Mouse (Mus musculus) granulocyte monocyte progenitor cell, adult 5-6 weeks (primary cell): ENCODE measurements around the gene Ttyh2. TPM values are rescaled to one million over a fixed set of nuclear protein-coding genes. Genes with fewer than 3 reads are reported as not detected.
A peak's percentile ranks its signal among the peaks of the same experiment; 100 is the strongest.
"Not testable (repeated sequence)": the region's sequence is repeated elsewhere in the genome, so short reads cannot be mapped to it uniquely, and the experiment has no call there.

Experiments used
- ATAC-seq: replicated peaks from 2 replicates; pipeline ENCODE4 v1.8.0; 2016; ENCODE audit warnings: mild to moderate bottlenecking, moderate TSS enrichment, inconsistent platforms; ENCODE audit not compliant: poor library complexity, severe bottlenecking
- total RNA-seq, 2 experiments: library from RNA; stranded (forward) in 1 of 2; stranded (reverse) in 1 of 2; fragments of 200-712, 200-1000 nt in 1 of 2; fragments of >200 nt in 1 of 2; fragmentation: Nextera tagmentation in 1 of 2; gene quantifications; 2 replicates each; pipeline ENCODE4 v1.2.3; 2014 to 2017

The Ttyh2 gene
- total RNA-seq, 2 experiments from 2014 or later: 4.0 to 6.5 TPM

DNA sequence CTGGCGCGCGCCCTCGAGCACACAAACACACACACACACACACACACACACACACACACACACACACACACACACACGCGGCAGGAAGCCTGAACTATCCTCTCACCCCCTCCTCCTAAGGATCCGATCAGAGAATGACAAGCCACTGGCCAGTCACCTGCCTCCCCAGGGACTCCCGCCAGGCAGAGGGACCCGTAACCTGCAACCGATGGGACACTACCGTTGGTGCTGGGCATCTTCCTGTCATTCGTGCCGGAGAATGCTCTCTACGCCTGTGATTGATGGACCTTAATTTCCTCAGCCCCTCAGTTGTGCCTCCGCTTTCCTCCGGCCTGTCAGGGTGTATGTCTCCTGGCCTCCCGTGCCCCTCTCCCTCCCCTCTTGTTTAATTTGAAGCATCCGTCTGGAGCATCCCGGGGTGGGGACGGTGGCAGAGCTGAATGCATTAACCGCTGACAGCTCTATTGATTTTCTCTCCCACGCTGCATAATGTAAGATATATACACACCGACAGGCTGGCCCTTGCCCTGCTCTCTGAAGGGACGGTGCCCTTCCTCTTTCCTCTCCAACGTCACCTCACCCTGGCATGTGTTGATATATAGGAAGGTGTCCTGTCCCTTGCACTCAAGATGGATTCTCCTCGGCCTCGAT is 18.1 kb upstream of the Ttyh2 start:
- ATAC-seq: no peak

DNA sequence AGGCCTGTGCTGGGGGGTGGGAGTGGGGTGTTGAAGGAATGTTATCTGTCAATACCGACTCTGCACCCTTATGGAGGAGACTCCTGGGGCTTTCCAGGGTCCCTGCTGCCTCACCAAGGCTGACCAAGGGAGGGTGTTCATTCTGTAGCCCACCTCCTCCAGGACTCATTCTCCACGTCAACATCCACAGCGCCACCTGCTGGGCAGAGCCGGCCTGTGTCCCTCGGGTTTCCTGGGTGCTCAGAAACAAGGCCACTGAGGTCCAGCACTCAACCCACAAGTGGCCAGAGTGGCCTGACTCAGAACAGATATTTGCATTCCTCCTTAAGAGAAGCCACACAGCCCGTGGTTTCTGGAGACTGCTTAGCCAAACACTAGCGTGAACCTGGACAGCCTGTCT is 17.5 kb upstream of the Ttyh2 start:
- ATAC-seq: 0 out of 2 replicates have a peak, but pooled peaks have one; percentile 33

DNA sequence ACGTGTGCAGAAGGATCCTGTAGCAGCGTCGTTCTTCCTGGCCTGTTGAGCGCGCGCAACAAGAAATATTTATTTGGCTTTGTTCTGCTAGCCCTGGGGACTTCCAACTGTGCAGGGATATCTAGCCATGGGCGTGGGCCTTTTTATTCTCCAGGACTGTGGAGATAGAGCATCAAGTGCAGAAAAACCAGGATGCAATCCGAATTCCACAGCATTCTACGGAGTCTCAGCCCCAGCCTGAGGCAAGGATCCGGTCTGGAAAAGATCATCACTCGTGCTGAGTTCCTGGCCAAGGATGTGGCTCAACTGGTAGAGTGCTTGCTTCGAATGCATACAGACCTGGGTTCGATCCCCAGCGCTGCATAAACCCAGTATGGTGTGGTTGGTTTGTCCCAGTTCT is 13.1 kb upstream of the Ttyh2 start:
- ATAC-seq: no peak

DNA sequence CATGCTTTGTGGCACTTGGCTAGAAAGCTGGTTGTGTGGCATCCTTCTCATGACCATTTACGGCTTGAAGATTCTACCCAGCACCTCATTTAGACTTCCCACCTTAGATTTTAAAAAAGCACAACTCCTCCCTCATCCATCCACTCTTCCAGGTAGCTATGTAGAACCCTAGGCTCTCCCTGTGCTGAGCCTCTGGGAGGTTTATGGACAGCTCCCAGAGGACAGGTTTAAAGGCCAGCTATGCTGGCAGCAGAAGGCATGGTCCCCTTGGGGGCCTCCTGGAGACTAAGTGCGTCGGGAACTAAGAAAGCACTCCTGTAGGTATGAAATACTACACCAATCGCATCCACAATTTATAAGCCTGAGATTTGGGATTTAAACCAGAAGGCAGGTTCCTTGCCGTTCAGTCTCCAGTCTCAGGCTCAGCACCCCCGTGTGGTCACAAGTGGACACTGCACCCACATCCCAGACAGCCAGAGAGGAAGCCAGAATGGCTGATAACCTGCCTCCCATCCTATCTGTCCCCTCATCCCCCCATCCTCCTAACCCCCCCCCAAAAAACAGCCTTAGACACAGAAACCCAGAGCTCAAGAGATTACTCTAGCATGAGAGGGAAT is 12.4 kb upstream of the Ttyh2 start:
- peak; percentile 80 for ATAC-seq

DNA sequence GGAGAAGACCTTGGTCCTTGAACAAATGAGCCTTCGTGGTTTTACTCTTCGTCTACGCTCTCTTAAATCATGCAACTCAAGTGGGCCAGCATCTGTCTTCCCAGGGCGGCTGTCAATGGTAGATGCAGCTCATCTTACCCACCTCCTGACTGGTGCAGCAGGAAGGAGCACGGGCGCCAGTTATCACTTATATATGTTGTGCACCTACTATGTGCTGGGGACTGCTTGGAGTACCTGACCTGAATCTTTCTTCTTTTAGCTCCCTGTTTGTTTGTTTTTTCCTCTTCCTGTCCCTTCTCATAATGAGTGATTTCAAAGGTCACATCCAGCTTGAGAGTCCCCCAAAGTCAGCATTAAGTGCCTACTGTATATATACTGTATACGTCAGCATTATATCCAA is 11.1 kb upstream of the Ttyh2 start:
- ATAC-seq: no peak

DNA sequence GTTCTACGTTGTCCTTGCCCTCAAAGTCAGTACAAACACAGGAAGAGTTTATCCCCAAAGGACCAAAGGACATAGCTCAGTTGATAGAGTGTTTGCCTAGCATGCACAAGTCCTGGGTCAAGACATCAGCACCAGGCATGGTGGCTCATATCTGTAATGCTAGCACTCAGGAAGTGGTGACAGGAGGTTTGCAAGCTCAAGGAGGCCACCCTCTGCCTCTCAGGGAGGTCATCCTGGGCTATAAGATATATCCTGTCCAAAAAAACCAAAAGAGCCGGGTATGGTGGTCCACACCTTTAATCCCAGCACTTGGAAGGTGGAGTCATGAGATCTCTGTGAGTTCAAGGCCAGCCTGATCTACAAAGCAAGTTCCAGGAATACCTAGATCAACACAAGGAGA is 9.8 kb upstream of the Ttyh2 start:
- ATAC-seq: no peak

DNA sequence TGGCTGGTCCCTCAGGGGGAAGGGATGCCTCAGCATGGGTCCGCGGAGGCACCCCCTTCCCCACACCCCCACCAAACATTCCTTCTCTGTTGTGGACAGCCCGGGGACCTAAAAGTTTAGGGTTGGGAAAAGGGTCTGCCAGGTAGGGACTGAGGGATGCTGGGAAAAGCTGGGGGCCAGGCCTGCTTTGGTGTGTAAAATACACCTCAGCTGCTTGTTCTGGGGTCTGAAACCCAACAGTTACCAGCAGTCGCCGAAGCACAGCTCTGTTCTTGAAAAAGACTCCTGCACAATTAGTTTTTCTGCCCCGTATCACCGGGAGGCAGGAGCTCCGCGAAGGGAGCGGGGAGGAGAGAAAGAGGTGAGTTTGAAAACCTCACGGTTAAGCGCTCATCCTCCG is 8.4 kb upstream of the Ttyh2 start:
- ATAC-seq: no peak

DNA sequence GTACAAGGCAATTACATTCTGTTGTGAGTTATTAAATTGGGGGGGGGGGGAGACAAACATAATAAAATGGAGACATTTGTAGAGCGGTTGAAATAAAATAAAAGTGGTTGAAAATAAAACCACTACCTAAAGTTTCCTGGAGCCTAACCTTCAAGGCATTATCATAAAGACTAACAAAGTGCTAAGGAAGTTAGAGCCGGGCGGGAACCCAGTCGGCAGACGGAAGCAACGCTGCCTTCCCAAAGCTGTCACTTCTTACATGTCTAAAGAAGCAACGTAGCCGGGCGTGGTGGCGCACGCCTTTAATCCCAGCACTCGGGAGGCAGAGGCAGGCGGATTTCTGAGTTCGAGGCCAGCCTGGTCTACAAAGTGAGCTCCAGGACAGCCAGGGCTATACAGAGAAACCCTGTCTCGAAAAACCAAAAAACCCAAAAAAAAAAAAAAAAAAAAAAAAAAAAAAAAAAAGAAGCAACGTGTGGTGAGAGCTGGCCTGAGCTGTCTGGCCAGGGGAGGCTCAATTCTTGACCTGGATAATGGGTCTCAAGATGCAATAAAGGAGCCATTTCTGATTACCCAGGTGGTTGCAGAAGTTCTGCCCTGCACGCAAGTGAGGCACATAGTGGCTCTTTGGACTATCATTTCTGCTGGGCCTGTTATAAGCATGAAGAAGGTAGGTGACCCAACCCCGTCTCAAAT is 7.8 kb upstream of the Ttyh2 start:
- no peak for ATAC-seq

DNA sequence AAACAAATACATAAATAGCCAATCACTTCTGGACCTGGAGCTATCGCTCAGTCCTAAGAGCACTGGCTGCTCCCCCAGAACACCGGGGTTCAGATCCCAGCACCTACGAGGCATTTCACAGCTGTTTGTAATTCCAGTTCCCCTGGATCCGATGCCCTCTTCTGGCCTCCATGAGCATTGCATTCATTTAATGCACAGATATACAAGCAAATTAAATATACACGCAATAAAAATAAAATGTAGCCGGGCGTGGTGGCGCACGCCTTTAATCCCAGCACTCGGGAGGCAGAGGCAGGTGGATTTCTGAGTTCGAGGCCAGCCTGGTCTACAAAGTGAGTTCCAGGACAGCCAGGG is 7.3 kb upstream of the Ttyh2 start:
- ATAC-seq: not testable (repeated sequence)

DNA sequence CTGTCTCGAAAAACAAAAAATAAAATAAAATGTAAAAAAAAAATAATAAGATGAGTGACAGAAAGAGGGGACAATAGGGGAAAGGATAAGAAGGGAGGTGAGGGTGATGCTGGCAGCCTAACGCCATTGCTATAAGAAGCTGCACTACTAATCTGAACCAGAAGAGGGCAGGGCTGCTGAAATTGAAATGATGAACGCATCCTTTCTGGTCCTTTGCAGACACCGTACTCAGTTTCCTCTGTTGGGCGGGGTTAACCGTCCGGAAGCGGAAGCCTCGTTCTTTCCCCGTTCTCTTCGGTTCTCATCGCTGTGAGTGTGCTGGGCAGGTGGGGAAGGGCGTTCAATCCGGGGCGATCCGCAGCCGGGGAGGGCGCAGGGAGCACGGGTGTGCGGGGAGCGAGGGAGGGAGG is 6.9 kb upstream of the Ttyh2 start, which contains the start of gene Rpl38:
Rpl38 (plus strand) TSS at position 224 of the 410 bp plus-strand sequence.
- ATAC-seq: peak; percentile 75

DNA sequence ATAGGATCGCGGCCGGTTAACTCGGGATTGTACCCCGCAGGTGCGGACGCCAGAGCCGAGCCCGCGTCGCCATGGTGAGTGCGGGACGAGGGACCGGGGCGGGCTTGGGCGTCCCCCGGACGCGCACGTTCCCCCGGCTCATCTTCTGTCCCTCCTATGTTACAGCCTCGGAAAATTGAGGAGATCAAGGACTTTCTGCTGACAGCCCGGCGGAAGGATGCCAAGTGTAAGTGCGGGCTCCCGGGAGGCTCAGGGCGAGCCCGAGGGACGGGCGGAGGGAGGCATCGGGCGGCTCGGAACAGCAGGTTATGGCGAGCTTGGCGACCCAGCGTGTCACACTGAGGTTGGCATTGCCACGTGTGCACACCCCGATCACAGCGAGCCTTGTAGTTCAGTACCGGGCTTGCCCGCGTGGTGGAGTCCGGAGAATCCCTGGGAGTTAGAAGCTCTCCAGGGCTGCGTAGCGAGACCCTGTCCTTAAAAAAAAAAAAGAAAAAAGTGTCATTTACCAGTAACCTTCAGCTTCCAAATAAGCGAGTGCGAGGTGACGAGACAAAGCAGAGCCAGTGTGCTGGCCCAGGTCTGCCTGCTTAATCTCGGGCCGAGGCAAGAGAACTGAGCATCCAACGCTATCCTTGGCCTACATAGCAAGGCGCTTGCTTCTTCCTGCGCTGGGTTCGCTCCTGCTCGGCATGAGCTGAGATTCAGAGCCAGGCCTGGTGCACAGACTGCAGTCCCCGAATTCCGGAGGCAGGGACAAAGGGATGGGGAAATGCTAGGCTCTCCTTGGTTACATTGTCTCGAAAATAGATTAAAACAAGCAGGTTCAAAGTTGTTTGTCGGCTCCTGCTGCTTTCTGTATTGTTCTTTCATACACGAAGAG is 6.2 kb upstream of the Ttyh2 start:
- peak; percentile 63 for ATAC-seq

DNA sequence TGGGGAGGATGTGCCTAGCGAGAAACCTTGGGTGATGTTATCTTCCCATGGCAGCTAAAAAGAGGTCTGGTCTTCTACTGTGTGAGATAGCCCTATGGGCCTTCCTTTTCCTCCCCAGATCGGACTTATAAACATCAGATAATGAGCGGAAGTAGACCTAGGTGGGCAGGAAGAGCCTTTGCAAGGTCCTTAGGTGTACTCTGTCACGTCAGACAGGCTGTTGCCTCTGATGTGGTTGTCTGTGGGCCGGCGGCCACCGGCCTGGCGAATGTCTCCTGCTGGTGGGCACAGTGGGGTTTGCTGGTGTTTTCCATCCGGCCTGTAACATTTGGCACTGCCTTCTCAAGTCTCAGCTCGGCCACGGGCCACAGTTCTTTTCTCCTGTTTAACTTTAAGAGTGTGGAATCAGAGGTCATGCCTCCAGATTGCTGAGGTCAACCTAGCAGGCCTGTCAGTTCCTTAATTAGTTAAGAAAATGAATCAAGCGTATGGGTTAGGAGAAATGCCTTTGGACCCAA is 5.5 kb upstream of the Ttyh2 start:
- no peak for ATAC-seq

DNA sequence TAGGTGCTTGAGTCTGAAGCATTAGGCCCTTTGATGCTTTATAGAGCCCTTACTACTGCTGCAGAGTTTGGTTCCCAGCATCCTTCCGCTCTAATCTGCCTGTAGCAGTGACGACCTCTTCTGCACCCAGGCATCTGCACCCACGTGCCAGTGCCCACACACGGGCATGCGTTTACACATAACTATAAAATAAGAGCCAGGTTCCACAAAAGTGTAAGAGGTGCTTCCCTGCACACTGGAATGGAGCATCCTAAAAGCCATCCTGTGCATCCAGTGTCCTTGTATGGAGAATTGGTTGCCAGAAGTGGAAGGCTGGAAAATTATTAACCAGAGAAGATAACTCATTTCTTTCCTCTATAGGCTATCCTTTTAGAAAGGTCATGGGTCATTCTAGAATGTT is 4.1 kb upstream of the Ttyh2 start:
- no peak for ATAC-seq

DNA sequence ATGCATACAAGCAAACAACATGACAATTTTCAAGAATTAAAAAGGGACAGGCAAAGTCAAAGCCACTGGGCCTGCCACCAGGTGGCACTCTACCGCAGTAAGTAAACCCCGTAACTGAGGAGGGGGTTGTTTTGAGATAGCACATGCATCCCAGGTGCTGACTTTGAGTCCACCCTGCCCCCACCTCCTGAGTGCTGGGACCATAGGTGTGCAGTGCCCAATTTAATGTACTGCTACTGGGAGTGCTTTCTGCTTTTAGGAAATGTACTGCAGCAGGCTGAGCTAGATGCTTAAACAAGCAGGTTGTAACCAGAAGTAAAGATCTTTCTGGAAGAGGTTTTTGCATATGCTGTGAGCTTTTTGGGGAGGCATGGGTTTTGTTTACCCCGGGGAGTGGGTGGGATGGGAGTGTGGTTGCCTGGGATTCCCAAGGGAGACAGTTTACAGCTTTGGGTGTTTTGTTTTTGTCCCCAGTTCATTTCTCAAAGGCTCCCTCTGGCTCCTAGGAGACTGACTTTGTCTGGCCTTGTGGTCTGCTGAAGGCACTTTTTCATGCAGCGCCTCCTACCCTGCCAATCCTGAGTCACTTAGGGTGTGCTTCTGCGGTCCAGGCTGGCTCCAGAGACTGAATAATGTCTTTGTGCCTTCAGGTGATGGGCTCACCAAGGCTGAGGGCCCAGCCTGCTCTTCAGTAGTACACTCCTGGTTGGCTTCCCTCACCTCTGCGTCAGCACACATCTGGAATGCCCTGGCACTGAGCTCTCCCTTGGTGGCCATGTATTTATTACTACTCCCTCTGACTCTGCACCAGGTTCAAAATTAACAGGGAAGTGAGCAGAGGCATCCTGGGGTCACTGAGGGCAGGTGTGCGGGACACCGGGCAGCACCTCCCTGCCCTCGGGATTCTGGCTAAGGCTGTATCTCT is 2.2 kb upstream of the Ttyh2 start:
- ATAC-seq: no peak

DNA sequence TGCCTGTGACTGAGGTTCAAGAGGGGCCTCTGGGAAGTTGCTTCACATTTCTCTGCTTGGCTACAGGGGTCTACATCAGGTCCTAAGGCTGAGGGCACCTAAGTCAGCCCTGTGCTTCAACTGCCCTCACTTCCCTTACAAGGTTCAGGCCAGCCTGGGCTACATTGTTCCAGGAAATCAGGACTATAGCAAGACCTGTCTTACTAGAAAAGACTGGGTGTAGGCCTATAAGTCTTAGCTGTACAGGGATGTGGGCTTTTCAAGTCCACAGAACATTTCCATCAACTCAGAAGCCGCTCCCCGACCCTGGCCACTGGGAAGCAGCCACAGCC is 1.5 kb upstream of the Ttyh2 start:
- ATAC-seq: no peak

DNA sequence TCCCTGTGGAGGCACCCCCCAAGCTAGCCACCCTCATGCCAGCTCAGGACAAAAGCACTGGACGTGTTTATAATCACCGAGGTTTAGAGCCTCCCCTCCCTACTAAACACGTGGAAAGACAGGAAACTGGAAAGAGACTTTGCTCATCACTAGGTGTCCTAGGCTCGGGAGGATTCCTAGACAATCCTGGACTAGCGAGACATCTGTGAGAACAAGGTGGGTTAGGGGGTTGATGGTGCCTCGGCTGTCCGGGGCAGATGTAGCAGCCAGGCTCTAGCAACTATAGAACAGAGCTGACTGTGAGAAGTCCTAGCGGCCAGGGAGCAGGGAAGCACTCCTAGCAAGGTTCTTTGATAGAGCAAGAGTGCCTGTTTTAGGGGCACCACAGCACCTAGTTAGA is 1.1 kb upstream of the Ttyh2 start:
- ATAC-seq: no peak

DNA sequence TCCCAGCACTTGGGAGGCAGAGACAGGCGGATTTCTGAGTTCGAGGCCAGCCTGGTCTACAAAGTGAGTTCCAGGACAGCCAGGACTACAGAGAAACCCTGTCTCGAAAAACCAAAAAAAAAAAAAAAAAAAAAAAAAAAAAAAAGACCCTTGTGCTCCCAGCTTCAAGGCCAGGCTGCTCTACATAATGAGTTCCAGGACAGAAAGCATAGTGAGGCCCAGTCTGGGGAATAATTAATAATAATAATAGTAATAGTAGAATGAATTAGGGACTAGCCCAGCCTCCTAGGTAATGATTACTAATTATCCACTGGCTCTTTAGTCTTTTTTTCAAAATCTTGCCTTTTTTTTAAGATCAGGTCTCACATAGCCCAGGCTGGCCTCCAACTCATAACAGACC is 435 bp upstream of the Ttyh2 start:
- not testable (repeated sequence) for ATAC-seq

DNA sequence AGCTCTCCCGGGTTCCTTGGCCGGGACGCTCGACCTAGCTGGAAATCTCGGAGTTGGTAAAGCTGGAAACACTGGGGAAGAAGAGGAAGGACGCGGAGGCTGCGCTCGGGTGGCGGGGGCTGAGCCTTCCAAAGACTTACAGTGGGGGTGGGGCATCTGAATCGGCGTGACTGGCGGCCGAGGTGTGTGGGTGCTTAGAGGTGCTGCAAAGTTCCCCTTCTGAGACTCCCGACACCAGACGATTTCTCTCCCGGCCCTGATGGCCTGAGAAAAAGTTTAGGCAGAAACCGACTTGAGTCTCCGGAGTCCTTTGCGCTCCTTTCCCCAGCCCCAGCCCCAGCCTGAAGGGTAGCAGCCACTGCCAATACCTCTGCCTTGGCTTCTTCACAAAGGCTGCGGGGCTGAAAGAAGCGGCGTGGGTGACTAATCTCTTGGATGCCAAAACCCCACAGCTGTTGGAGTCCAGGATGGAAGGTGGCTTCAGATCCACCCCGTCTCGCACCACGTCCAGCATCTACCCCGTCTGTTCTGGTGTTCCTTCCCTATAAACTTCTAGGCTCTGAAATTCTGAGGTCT is 683 bp downstream of the Ttyh2 start:
- peak; percentile 34 for ATAC-seq

DNA sequence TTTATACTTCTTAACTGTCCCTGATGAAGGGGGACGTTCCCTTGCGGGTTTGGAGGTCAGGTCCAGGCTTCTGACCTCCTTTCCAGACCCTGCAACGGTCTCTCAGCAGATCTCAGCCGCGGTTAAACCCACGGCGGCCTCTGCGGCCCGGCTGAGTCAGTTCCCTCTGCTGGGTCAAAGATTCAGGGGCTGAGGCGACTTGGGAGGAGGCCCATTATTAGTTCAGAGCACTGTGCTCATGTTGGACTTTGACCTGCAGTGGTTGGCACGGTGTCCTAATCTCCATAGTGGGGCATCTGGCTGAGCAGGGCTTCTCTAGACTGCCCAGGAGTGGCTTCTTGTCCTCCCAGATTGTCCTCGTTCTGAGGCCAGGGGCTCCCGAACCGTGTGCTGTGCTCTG is 1.2 kb downstream of the Ttyh2 start:
- peak; percentile 15 for ATAC-seq
